Mouse (Mus musculus) kidney, adult 9 months (tissue): Measurements from ENCODE around the gene Phf12.

ENCODE experiments used
- DNase-seq: peaks from one replicate; pipeline ENCODE4 v3.0.0; 2022

Gene Phf12

DNA sequence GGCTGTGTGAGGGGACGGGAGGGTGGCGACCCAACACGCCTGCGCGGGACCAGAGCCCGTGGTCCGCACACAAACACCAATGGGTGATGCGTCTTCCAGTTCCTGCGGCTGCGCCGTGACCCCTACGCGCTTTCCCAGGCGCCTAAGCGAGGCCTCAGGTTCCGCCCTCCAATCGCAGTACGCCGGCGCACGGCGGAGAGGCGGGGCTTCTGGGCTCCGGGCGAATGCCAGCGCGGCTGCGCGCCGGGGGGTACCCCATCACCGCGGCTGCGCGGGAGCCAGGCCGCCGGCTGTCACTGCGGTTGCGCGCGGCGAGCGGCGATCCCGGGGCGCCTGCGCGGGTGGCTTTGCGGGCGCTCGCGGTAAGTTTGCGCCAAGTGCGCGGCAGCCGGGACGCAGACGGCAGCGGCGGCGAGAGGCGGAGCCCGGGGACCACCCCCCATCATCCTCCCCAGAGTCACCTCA lies at the start of gene Phf12:
Phf12 (plus strand) TSS at position 314 of the 465 bp plus-strand sequence.
- peak; percentile 100 for DNase-seq

DNA sequence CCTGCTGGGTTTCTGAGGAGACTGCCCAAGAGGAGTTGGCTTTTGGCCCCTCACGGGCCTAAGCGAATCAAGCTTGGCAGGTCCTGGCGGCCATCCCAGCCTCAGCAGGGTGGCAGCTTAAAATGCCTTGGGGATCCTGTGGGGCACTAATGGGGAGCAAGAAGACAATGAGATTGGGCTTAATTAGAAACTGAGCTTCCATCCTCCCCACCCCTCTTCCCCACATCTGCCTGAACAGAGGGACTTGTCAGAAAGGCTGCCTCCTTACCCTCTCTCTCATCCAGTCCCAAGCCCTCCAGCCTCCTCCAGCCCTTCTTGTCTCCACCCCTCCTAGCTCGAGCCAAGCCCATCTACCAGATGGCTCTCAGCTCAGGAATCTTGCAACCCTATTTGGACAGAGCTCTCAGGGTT lies 48.4 kb upstream of the Phf12 start:
- DNase-seq = no peak

DNA sequence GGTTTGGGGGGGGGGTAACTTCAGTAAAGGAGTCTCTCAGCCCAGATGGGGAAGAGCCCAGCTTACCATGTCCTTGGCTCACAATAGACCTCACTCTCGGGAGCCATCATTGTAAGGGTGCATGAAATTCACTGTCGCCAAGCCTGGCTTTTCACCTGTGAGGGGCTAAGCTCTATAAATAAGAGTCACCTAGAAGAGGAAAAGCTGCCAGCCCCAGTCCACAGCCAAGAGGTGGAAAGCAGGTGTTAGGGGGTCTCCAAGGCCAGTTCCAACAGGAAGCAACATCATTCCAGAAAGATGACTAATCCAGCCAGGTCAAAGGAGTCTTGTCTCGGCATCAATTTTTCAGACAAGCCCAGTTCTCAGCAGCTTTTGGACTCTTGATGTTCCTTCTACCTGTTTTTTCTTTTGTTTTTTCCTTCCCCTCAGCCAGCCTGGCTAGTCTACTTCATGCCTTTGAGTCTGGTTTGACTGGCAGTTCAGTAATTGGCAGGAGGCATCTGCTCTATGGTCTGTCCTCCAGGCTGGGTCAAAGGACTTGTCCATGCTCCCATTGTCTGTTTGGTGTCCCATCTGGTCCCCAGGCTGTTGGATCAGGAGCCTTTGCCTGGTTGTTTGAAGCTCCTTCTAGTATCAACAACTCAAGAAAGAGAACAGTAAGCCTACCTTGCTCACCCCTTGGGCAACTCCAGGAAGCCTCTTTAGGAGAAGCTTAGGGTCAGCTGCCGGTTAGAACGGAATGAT lies 47.8 kb upstream of the Phf12 start:
- DNase-seq = no peak

DNA sequence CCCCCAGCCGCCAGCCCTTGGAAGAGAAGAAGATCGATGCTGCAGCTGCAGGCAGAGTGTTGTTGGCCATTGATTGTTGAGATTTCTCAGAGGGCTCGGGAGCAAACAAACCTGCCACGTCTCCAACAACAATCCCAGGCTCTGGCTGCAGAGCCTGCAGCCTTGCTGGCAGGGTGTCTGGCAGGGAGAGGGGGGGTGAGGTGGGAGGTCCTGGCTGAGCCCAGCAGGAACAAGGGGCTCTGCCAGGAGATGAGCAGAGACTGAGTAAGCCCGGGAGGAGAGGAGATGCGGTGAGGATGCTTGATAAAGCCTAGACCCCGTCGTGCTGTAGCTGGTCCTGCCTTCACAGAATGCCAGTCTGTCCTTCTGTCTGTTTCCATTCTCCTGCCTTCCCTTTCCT lies 45.7 kb upstream of the Phf12 start:
- no peak for DNase-seq

- DNase-seq = no peak
Observed at GRCm38 (mm10) chr11:77937649-77938410, 44.7 kb upstream of the Phf12 start.

DNA sequence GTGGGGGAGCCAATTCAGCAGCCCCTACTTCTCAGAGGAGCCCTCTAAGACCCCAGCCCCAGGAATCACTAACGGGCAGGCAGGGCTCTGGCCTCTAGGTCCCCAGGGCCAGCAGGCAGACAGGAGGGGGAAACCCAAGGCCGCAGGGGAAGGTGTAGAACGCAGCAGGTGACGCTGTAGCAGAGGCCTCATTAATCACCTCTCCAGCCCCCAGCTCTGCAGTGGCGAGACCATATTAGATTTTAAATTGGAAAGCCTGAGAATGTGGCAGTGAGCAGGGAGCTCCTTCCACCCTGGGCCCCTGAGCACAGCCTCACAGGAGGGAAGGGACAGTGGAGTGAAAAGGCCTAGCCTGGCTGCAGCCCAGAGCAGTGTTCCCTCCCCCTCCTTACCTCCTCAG lies 40.3 kb upstream of the Phf12 start:
- no peak for DNase-seq

GRCm38 (mm10) chr11:77947860-77948259 lies 34.7 kb upstream of the Phf12 start:
- no peak for DNase-seq

DNA sequence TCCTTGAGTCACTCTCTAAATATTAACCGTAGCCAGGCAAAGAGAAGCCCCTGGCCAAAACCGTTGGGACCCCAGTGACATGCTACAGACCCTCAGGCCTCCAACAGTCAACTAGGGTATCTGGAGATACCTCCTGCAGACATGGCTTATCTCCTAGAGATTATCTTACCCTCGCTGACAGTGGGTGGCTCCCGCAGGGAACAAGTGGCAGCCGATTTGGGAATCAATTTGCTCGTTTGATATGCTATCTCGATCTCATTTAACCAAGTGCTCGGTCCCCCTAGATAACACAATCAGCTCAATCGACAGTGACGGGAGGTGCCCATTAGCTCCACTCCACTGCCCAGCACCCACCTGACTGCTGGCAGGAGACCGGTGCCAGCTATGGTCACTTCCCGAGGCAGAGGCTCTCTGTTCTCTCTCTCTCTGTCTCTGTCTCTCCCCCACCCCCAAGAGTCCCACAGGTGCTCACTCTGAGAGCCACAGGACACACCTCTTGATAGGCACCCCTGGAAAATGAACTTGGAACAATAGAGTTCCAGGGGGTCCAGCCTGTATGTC lies 32.3 kb upstream of the Phf12 start:
- no peak for DNase-seq

DNA sequence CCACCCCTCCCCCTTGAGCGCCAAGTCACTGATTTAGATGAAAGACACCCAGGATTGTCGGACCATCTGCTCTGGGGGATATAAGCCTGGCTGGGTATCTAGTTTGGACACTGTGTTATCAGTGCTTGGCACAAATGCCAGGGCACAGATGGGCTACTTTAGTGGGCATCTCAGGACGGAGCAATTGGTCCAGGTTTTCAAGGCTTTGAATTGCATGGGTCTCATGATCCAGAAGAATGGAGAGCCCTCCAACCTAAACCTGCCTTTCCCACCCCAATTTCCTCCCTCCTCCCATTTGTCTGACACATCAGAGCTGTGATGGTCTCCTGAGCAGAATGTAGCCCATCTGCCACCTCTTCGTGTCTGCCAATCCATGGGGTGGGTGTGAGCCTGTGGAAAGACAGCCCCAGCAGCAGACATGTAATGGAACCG lies 31.7 kb upstream of the Phf12 start:
- no peak for DNase-seq

- DNase-seq = peak; percentile 50
Observed at GRCm38 (mm10) chr11:77953671-77954070, 28.9 kb upstream of the Phf12 start.

- DNase-seq = no peak
Observed at GRCm38 (mm10) chr11:77956428-77956827, 26.1 kb upstream of the Phf12 start.

DNA sequence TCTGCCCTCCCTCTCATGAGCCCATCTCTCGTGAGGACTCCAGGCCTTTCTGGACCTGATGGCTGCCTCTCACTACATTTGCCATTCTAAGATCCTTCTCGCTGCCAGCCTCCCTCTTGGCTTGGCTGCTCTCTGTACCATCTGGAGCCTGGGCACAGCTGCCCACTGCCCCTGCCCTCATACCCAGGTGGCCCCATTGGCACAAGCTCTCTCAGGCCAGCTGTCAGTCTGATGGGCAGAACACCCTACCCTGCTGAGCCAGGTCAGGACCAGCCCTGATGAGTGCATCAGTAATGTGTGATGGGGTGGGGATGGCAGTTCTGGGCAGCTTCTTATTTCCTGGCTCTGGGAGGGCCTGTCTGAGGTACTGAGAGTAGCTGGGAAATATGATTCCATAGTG lies 24.3 kb upstream of the Phf12 start:
- DNase-seq = no peak

DNA sequence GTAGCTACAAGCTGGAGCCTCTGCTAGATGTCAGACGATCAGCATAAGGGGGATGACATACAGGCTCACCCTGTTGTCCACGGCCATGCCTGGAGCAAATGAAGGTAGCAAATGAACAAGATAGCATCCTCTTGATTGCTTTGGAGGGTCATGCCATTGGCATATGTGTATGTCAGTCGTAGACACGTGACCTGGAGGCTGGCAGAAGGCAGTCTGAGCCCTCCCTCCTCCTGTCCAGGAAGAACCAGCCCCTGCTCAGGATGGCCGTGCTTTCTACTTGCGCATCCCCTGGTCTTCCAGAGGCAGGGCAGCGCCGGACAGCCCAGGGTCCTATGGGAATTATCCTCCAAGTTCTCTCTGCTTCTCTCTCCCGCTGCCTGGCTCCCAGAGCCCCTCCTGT lies 23.6 kb upstream of the Phf12 start:
- no peak for DNase-seq

DNA sequence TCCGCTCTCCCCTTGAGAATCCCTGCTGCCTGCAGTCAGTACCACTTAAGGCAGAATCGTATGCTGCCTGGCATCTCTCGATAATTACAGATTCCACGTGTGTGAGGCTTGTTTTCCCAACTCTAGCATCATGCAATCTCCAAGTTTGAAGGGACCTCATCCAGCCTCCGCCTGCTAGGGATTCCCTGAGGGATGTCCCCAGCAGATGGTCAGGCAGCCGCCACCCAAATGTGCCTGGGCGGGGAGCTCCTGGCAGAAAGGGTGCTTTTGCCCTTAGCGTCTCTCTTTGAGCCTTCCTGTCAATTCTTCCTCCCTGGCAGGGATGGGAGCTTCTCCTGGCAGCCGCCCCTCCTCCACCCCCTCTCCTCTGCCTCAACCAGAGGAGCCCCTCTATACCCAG lies 22.4 kb upstream of the Phf12 start:
- DNase-seq = no peak

GRCm38 (mm10) chr11:77960898-77961297 lies 21.7 kb upstream of the Phf12 start:
- DNase-seq = no peak

- DNase-seq = no peak
Observed at GRCm38 (mm10) chr11:77962946-77963345, 19.6 kb upstream of the Phf12 start.

- no peak for DNase-seq
Observed at GRCm38 (mm10) chr11:77964415-77965095, 18.0 kb upstream of the Phf12 start.

- no peak for DNase-seq
Observed at GRCm38 (mm10) chr11:77965101-77966036, 17.2 kb upstream of the Phf12 start.

GRCm38 (mm10) chr11:77966037-77966391 lies 16.5 kb upstream of the Phf12 start:
- no peak for DNase-seq

- DNase-seq = peak; percentile 84
Observed at GRCm38 (mm10) chr11:77967114-77967513, 15.4 kb upstream of the Phf12 start.

DNA sequence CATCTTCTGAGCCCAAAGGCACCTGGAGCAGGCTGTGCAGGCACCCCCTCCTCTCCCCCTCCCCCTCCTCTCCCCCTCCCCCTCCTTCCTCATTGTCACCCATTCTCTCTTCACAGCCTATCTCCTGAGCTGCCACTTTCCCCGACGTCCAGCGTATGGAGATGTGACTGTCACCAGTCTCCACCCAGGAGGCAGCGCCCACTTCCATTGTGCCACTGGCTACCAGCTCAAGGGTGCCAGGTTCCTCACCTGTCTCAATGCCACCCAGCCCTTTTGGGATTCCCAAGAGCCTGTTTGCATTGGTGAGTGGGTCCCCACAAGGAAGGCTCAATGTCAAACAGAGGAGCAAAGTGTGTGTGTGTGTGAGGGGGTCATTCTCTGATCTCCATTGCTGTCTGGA lies 13.8 kb upstream of the Phf12 start:
- no peak for DNase-seq

DNA sequence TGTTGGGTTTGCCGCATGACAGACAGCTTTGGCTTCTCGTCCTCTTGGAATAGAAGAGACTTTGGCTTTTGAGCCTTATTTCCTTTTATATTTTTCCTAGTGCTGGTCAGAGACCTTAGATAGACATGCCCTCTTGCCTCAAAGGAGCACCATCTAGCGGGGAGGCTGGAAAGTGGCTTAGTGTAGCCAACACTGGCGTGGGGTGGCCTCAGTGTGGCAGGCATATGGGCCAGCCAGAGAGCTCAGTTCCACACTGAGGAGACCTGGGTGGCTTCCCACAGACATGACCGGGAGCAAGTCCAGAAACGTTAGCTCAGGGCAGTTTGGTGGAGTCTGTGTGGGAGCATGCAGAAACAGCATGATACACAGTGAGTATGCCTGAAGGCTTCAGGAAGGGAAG lies 11.8 kb upstream of the Phf12 start:
- DNase-seq = no peak
